Mouse (Mus musculus) midbrain, postnatal 0 days (tissue): ENCODE results near the gene Slc16a13. TPM values are rescaled to one million over a fixed set of nuclear protein-coding genes. Genes with fewer than 3 reads are reported as not detected.

Experiments
- ATAC-seq: fragments of 200-750 bp; cut with Nextera tagmentation; 2 replicates; pipeline ENCODE4 v1.8.0; 2017; ENCODE audit warnings: moderate number of reproducible peaks, mild to moderate bottlenecking, moderate TSS enrichment, moderate library complexity; ENCODE audit not compliant: low FRiP score
- DNase-seq: peaks from one replicate; pipeline ENCODE4 v3.0.0-alpha.2; 2015; ENCODE audit warnings: low spot score
- H3K27ac ChIP-seq: fragments of 300-500 bp; sonication (generic); 2 replicates; pipeline ENCODE4 v1.5.1; 2014; ENCODE audit warnings: low read depth, mild to moderate bottlenecking, low read length, mixed read lengths
- H3K27me3 ChIP-seq: fragments of 300-500 bp; sonication (generic); 2 replicates; pipeline ENCODE4 v1.6.1; 2014; ENCODE audit warnings: low read length, control low read depth, mixed read lengths; ENCODE audit not compliant: insufficient read depth
- H3K36me3 ChIP-seq: fragments of 300-500 bp; sonication (generic); 2 replicates; pipeline ENCODE4 v1.6.1; 2014; ENCODE audit warnings: low read length, control low read depth, mixed read lengths; ENCODE audit not compliant: insufficient read depth
- H3K4me1 ChIP-seq: fragments of 300-500 bp; sonication (generic); 2 replicates; pipeline ENCODE4 v1.6.1; 2014; ENCODE audit warnings: mild to moderate bottlenecking, control low read depth, antibody characterized with exemption, low read length, mixed read lengths; ENCODE audit not compliant: insufficient read depth
- H3K4me2 ChIP-seq: fragments of 300-500 bp; sonication (generic); 2 replicates; pipeline ENCODE4 v1.6.1; 2014; ENCODE audit warnings: low read depth, mild to moderate bottlenecking, low read length, mixed read lengths; ENCODE audit not compliant: poor library complexity, severe bottlenecking
- H3K4me3 ChIP-seq: fragments of 300-500 bp; sonication (generic); 2 replicates; pipeline ENCODE4 v1.5.1; 2014; ENCODE audit warnings: low read depth, mild to moderate bottlenecking, low read length, moderate library complexity
- H3K9ac ChIP-seq: fragments of 300-500 bp; sonication (generic); replicated peaks from 2 replicates; pipeline ENCODE4 v1.6.1; 2014; ENCODE audit warnings: mild to moderate bottlenecking, low read length, moderate library complexity, mixed read lengths; ENCODE audit not compliant: poor library complexity, severe bottlenecking
- H3K9me3 ChIP-seq: fragments of 300-500 bp; sonication (generic); 2 replicates; pipeline ENCODE4 v1.6.1; 2016; ENCODE audit warnings: low read length, control low read depth
- CTCF ChIP-seq: IDR thresholded peaks from 2 replicates; pipeline ENCODE4 v1.5.1; 2016; ENCODE audit warnings: antibody characterized with exemption, mild to moderate bottlenecking
- WGBS: fragments of 180-500 bp; shearing (Covaris S2); extraction: QIAGEN DNeasy Blood & Tissue Kit; methylation state at CpG from one replicate; pipeline ENCODE4 v1.1.7; 2014; 5-methylcytosine and 5-hydroxymethylcytosine counted together
- polyA plus RNA-seq: library from polyadenylated mRNA; unstranded; fragments of >200 nt; fragmentation: Nextera tagmentation; extraction: Ambion mirVana; gene quantifications from 2 replicates; pipeline ENCODE4 v1.2.1, GENCODE M21; 2015
- total RNA-seq: library from RNA; depleted of rRNA; stranded (reverse); fragments of >200 nt; gene quantifications from 2 replicates; pipeline ENCODE4 v1.2.3, GENCODE M21; 2014

Gene Slc16a13
- total and polyA plus RNA-seq, 2 experiments from 2014 or later = 9.9 to 26.1 TPM

DNA sequence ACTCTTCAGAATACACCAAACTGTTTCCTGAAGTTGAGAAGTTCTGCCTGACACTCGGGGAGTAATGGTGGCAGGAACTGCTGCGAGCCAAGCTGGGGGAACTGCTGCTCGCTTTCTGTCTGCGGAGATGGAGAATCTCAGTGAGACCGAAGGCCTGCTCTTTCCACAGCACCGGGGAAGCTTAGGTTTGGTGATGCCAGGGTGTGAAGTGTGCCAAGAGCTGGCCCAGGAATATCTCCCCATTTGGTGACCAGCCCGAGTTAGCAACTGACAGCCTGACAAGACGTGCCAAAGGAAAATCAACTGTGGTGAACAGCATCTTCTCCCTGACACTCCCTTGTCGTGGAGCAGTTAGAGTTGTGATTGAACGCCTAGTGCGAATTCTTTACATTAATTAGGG lies 42.6 kb downstream of the Slc16a13 start:
- H3K9ac ChIP-seq = no peak overlapping the region
- H3K9me3 ChIP-seq = no peaks in the 10 kb centered on the region
- H3K27me3 ChIP-seq = no peaks in the 10 kb centered on the region
- DNase-seq = no peak
- H3K4me2 ChIP-seq = no peak overlapping the region
- no peaks in the 10 kb centered on the region for H3K4me1 ChIP-seq
- no peak for ATAC-seq
- TF ChIP-seq CTCF = no peak
- H3K36me3 ChIP-seq = no peaks in the 10 kb centered on the region
- no peak overlapping the region for H3K27ac ChIP-seq
- H3K4me3 ChIP-seq = no peak overlapping the region
- WGBS = 88% methylated on average over 11 of the region's 11 CpGs

DNA sequence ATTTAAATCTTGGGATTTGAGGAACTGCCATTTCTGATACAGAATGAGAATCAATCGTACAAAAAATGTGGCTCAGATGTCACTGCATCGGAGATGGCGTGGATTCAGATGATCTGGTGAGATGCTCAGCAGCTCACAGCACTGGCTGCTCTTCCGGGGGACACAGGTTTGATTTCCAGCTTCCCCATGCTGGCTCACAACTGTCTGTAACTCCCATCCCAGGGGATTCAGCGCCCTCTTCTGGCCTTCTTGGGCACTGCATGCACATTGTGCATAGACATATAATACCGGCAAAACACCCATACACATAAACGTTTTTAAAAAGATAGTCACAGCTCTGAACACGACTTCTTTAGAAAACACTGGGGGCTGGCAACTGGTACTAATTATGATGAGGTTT lies 43.2 kb downstream of the Slc16a13 start:
- H3K27ac ChIP-seq = no peak overlapping the region
- H3K36me3 ChIP-seq = no peaks in the 10 kb centered on the region
- no peak overlapping the region for H3K9ac ChIP-seq
- no peak overlapping the region for H3K4me3 ChIP-seq
- ATAC-seq (no peak), DNase-seq (no peak)
- H3K4me2 ChIP-seq = no peak overlapping the region
- no peaks in the 10 kb centered on the region for H3K27me3 ChIP-seq
- H3K9me3 ChIP-seq = no peaks in the 10 kb centered on the region
- H3K4me1 ChIP-seq = no peaks in the 10 kb centered on the region
- TF ChIP-seq CTCF = peak; percentile 49
- WGBS = 76% methylated on average over 8 of the region's 8 CpGs

DNA sequence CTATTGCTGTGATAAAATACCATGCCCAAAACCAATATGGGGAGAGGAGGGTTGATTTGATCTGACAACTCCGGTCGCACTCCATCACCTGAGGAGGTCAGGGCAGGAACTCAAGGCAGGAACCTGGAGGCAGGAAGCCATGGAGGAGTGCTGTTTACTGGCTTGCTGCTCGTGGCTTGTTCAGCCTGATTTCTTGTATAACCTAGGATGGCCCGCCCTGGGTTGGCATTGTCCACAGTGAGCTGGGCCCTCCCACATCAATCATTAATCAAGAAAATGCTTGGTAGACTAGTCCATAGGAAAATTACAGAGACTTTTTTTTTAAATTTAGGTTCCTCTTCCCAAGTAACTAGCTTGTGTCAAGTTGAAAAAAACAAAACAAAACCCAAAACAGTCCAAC lies 46.4 kb downstream of the Slc16a13 start:
- H3K27ac ChIP-seq = no peak overlapping the region
- ATAC-seq (no peak), DNase-seq (no peak)
- H3K4me2 ChIP-seq = no peak overlapping the region
- H3K4me3 ChIP-seq = no peak overlapping the region
- H3K27me3 ChIP-seq = no peaks in the 10 kb centered on the region
- no peaks in the 10 kb centered on the region for H3K9me3 ChIP-seq
- no peak overlapping the region for H3K9ac ChIP-seq
- H3K4me1 ChIP-seq = no peaks in the 10 kb centered on the region
- WGBS = 84% methylated on average over 4 of the region's 4 CpGs
- H3K36me3 ChIP-seq = no peaks in the 10 kb centered on the region
- no peak for TF ChIP-seq CTCF

DNA sequence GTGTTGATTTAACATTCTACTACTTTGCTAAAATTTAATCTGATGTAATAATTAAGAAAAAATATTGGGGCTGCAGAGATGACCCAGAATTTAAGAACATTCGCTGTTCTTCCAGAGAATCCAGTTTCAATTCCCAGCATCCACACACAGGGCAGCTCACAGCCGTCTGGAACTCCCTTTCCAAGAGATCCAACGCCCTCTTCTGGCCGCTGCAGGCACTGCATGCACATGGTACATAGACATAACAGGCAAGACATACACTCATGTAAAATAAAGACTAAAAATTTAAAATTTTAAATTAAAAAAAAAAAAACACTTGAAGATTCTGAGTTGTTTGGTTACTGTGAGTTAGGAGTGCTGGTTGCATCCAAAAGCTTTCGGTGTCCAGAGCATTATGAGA lies 48.6 kb downstream of the Slc16a13 start:
- no peak overlapping the region for H3K4me2 ChIP-seq
- no peak overlapping the region for H3K9ac ChIP-seq
- H3K27ac ChIP-seq = no peak overlapping the region
- no peaks in the 10 kb centered on the region for H3K36me3 ChIP-seq
- H3K9me3 ChIP-seq = no peaks in the 10 kb centered on the region
- WGBS = 53% methylated on average over 5 of the region's 5 CpGs
- peak; percentile 28; the same call in 1 of the 2 replicates for TF ChIP-seq CTCF
- H3K4me3 ChIP-seq = no peak overlapping the region
- DNase-seq (no peak), ATAC-seq (no peak)
- no peaks in the 10 kb centered on the region for H3K4me1 ChIP-seq
- no peaks in the 10 kb centered on the region for H3K27me3 ChIP-seq

DNA sequence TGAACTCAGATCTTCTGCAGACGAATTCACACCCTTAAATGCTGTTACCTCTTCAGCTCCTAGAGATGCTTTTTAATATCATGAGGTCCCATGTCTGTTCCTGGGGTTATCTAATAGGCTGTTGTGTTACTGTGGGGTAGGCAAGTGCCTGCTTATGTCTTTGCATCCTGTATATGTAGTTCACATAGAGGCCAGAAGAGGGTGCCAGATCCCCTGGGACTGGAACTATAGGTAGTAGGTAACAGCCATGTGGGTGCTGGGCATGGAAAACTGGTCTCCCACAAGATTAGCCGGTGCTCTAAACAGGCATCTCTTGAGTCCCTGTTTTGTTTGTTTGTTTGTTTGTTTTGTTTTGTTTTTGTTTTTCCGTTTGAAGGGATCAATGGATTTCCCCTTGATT lies 49.0 kb downstream of the Slc16a13 start:
- DNase-seq = no peak
- Histone ChIP-seq H3K4me3 (no peak overlapping the region), H3K27me3 (no peaks in the 10 kb centered on the region), H3K9me3 (no peaks in the 10 kb centered on the region), H3K9ac (no peak overlapping the region), H3K4me1 (no peaks in the 10 kb centered on the region), H3K4me2 (no peak overlapping the region), H3K36me3 (no peaks in the 10 kb centered on the region), H3K27ac (no peak overlapping the region)
- no peak for ATAC-seq
- WGBS = 63% methylated on average over 3 of the region's 3 CpGs
- TF ChIP-seq CTCF = peak; percentile 40; the same call in 1 of the 2 replicates

DNA sequence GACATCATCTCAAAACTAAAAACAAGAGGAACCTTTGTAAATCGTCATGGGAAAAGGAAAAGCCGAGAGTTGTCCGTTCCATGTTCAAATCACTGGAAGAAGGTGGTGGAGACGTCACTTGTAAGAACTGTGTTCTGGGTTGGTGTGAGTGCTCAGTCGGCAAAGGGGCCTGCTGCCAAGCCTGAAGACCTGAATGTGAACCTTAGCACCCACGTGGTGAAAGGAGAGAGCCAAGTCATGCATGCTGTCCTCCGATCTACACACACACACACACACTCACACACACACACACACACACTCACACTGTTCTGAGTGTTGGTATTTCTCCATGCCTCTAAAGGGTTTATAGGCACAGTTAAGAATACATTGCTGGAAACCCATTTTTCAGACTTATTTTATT lies 49.7 kb downstream of the Slc16a13 start:
- ATAC-seq (no peak), DNase-seq (no peak)
- H3K9me3 ChIP-seq = no peaks in the 10 kb centered on the region
- WGBS = 88% methylated on average over 7 of the region's 7 CpGs
- H3K4me1 ChIP-seq = no peaks in the 10 kb centered on the region
- no peak overlapping the region for H3K9ac ChIP-seq
- no peak overlapping the region for H3K4me2 ChIP-seq
- H3K27ac ChIP-seq = no peak overlapping the region
- H3K4me3 ChIP-seq = no peak overlapping the region
- H3K36me3 ChIP-seq = no peaks in the 10 kb centered on the region
- no peaks in the 10 kb centered on the region for H3K27me3 ChIP-seq
- no peak for TF ChIP-seq CTCF
